Mouse (Mus musculus) liver, embryonic 14.5 days (tissue): Measurements from ENCODE around the gene Epha8. TPM values are rescaled to one million over a fixed set of nuclear protein-coding genes. Genes with fewer than 3 reads are reported as not detected.

Source experiments
- ATAC-seq: fragments of 200-750 bp; cut with Nextera tagmentation; 2 replicates; pipeline ENCODE4 v1.8.0; 2017; ENCODE audit warnings: moderate number of reproducible peaks, mild to moderate bottlenecking, moderate library complexity; ENCODE audit not compliant: insufficient read depth
- DNase-seq, 3 experiments: peaks; one replicate each; pipeline ENCODE4 v3.0.0-alpha.2; 2012 to 2013; ENCODE audit warnings: low read depth in 3 of 3, low spot score in 3 of 3
- H3K27ac ChIP-seq: fragments of 300-500 bp; sonication (generic); 2 replicates; pipeline ENCODE4 v1.5.1; 2014; ENCODE audit warnings: moderate library complexity, mild to moderate bottlenecking, control low read depth, inconsistent platforms
- H3K27me3 ChIP-seq: fragments of 300-500 bp; sonication (generic); 2 replicates; pipeline ENCODE4 v1.6.1; 2014; ENCODE audit warnings: mild to moderate bottlenecking, low read length, moderate library complexity; ENCODE audit not compliant: control insufficient read depth, insufficient read depth
- H3K36me3 ChIP-seq: fragments of 300-500 bp; sonication (generic); replicated peaks from 2 replicates; pipeline ENCODE4 v1.6.1; 2014; ENCODE audit warnings: low read depth; ENCODE audit not compliant: control insufficient read depth, insufficient read depth
- H3K4me1 ChIP-seq, 2 experiments: fragments of 200-500 bp in 1 of 2; fragments of 300-500 bp in 1 of 2; sonication (generic) in 1 of 2; replicated peaks; 2 replicates each; pipeline ENCODE4 v1.6.1; 2012 to 2014; ENCODE audit warnings: antibody characterized with exemption in 1 of 2, inconsistent platforms in 1 of 2, low read length in 1 of 2; ENCODE audit not compliant: control insufficient read depth in 2 of 2, insufficient read depth in 2 of 2
- H3K4me2 ChIP-seq: fragments of 300-500 bp; sonication (generic); 2 replicates; pipeline ENCODE4 v1.6.1; 2014; ENCODE audit warnings: low read depth, mild to moderate bottlenecking, control low read depth, moderate library complexity
- H3K4me3 ChIP-seq, 2 experiments: fragments of 200-500 bp in 1 of 2; fragments of 300-500 bp in 1 of 2; sonication (generic) in 1 of 2; 2 replicates each; pipeline ENCODE4 v1.5.1; 2012 to 2014; ENCODE audit warnings: low read depth in 2 of 2, low read length in 2 of 2, mild to moderate bottlenecking in 2 of 2, control low read depth in 1 of 2, inconsistent platforms in 1 of 2, moderate library complexity in 1 of 2; ENCODE audit not compliant: insufficient read depth in 1 of 2
- H3K9ac ChIP-seq: fragments of 300-500 bp; sonication (generic); replicated peaks from 2 replicates; pipeline ENCODE4 v1.6.1; 2014; ENCODE audit warnings: mild to moderate bottlenecking, control low read depth, moderate library complexity
- H3K9me3 ChIP-seq: fragments of 300-500 bp; sonication (generic); 2 replicates; pipeline ENCODE4 v1.6.1; 2016; ENCODE audit warnings: low read length, mixed read lengths; ENCODE audit not compliant: control insufficient read depth
- CTCF ChIP-seq: IDR thresholded peaks from 2 replicates; pipeline ENCODE4 v1.5.1; 2016; ENCODE audit warnings: antibody characterized with exemption, low read depth, control low read depth
- EP300 ChIP-seq: IDR thresholded peaks from 2 replicates; pipeline ENCODE4 v1.6.1; 2016; ENCODE audit warnings: antibody characterized with exemption, low read depth
- WGBS: fragments of 180-500 bp; shearing (Covaris S2); extraction: QIAGEN DNeasy Blood & Tissue Kit; methylation state at CpG from one replicate; pipeline ENCODE4 v1.1.7; 2014; ENCODE audit not compliant: insufficient replicate concordance; 5-methylcytosine and 5-hydroxymethylcytosine counted together
- polyA plus RNA-seq, 2 experiments: library from polyadenylated mRNA; depleted of rRNA in 1 of 2; stranded (reverse) in 1 of 2; unstranded in 1 of 2; fragments of >200 nt; fragmentation: Nextera tagmentation in 1 of 2; extraction: Ambion mirVana in 1 of 2; gene quantifications; 2 replicates each; pipeline versions ENCODE4 v1.2.1 to v1.2.3; 2012 to 2014

Epha8 gene
- polyA plus RNA-seq, 2 experiments = 0.04 to 0.25 TPM

DNA sequence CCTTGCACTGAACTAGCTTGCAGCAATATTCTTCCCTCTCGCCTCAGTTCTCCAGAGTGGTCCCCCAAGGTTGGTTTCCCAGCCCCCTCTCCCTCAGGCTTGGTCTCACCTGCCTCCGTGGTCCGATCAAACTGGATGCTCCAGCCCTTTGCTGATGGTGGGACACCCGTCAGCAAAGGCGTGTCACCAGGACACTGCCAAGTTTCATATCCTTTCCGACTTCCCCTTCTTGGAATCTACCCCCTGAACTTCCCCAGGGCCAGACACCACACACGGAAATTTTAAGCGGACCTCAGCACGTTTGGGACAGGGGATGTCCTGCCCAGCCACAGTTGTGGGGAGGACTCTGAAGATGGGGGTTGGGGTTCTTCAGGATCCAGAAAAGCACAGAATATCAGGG lies 58.0 kb downstream of the Epha8 start, which contains the start of gene C1qa:
Gene C1qa (minus strand): TSS at position 167 of the 400 bp plus-strand sequence.
- H3K36me3 ChIP-seq = no peaks in the 10 kb centered on the region
- no peak within 1 kb of the TSS for H3K4me3 ChIP-seq
- no peaks in the 10 kb centered on the region for H3K9me3 ChIP-seq
- H3K9ac ChIP-seq = no peak within 1 kb of the TSS
- 49% methylated on average over 9 of the region's 9 CpGs for WGBS
- no peak within 1 kb of the TSS for H3K27ac ChIP-seq
- peaks cover 4% of the 10 kb centered on the region; the same call in 1 of the 2 replicates for H3K27me3 ChIP-seq
- no peak for TF ChIP-seq CTCF
- TF ChIP-seq EP300 = no peak
- no peak for DNase-seq
- ATAC-seq = no peak
- H3K4me2 ChIP-seq = no peak within 1 kb of the TSS
- H3K4me1 ChIP-seq = no peaks in the 10 kb centered on the region

DNA sequence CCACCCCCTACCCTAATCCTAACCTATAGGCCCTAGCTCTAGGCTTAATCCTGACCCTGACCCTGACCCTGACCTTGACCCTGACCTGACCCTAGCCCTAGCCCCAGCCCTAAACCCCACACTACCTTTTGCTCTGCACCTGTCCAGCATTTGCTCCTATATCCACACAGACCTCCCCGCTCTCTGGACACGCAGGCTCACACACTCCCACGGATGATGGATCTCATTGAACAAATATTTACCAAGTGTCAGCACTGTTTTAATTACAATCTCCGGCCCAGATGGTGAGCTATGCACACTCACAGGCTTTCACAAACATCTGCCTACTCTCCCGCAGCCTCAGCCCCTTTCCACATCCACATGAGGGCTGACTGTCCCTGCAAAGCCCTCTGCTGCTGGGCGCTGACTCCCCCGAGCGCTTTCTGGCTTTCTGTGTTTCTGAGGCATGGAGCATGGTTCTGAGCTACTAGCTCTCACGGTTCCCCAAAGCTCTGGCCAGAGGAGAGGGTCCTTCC lies 58.5 kb downstream of the Epha8 start:
- Histone ChIP-seq H3K9me3 (no peaks in the 10 kb centered on the region), H3K4me3 (no peak overlapping the region), H3K27ac (no peak overlapping the region), H3K9ac (no peak overlapping the region), H3K4me2 (no peak overlapping the region), H3K36me3 (no peaks in the 10 kb centered on the region), H3K4me1 (no peaks in the 10 kb centered on the region), H3K27me3 (peaks cover 4% of the 10 kb centered on the region; the same call in 1 of the 2 replicates)
- 51% methylated on average over 9 of the region's 9 CpGs for WGBS
- ATAC-seq (no peak), DNase-seq (no peak)
- TF ChIP-seq EP300 (no peak), CTCF (no peak)

DNA sequence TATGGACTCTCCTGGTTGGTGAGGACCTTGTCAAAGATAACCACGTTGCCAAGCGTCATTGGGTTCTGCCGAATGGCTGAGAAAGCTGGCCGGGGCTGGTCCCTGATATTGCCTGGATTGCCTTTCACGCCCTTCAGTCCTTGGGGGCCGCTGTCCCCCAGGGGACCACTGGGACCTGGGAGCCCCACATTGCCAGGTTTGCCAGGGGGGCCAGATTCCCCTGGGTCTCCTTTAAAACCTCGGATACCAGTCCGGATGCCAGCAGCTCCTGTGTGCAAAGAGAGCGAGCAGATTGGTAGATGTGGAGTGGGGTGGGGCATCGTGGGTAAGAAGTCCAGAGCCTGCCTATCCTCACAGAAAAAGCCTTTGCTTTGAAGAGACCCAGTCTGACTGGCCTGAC lies 60.2 kb downstream of the Epha8 start:
- H3K4me2 ChIP-seq = no peak overlapping the region
- peaks cover 4% of the 10 kb centered on the region; the same call in 1 of the 2 replicates for H3K27me3 ChIP-seq
- no peak for DNase-seq
- no peak for TF ChIP-seq EP300
- ATAC-seq = no peak
- no peaks in the 10 kb centered on the region for H3K9me3 ChIP-seq
- no peaks in the 10 kb centered on the region for H3K4me1 ChIP-seq
- no peak overlapping the region for H3K27ac ChIP-seq
- H3K9ac ChIP-seq = no peak overlapping the region
- H3K36me3 ChIP-seq = no peaks in the 10 kb centered on the region
- no peak overlapping the region for H3K4me3 ChIP-seq
- WGBS = 21% methylated on average over 10 of the region's 10 CpGs

DNA sequence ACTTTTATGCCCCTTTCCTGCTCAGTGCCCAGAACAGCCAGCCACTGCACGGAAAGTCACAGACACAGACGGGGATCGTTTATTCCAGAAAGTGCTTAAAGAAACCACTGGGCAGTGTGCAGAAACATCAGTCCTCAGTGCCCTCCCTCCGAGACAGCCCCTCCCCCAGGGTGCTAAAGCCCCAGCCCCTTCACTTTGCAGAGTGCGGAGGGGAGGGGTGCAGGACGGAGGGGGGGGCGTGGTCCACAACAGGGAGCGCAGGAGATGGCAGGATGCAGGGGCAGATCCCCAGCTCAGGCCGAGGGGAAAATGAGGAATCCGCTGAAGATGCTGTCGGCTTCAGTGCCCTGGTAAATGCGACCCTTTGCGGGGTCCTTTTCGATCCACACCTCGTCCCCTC lies 60.8 kb downstream of the Epha8 start:
- H3K4me2 ChIP-seq = no peak overlapping the region
- H3K27ac ChIP-seq = no peak overlapping the region
- no peak for DNase-seq
- no peak for TF ChIP-seq EP300
- TF ChIP-seq CTCF = no peak
- H3K27me3 ChIP-seq = peaks cover 4% of the 10 kb centered on the region; the same call in 1 of the 2 replicates
- no peak for ATAC-seq
- no peak overlapping the region for H3K4me3 ChIP-seq
- H3K36me3 ChIP-seq = no peaks in the 10 kb centered on the region
- no peaks in the 10 kb centered on the region for H3K9me3 ChIP-seq
- H3K9ac ChIP-seq = no peak overlapping the region
- 7% methylated on average over 15 of the region's 15 CpGs for WGBS
- no peaks in the 10 kb centered on the region for H3K4me1 ChIP-seq

DNA sequence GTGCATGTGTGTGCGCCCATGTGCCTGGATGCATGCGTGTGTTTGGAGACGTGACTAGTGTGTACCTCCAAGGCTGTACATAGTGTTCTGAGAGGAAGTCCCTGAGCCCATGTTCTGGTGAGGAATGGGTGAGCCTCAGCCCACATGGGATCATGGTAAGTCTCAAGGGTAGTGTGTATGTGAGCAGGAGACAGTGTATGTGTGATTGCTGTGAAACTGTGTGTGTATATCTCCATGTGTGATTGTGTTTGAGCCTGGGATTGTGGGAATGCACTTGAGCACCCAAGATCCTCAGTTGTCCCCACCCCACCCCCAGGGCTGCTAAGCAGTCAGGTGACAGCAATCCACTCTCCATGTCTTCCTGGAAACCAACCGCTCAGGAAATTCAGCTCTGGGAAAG lies 61.8 kb downstream of the Epha8 start:
- Histone ChIP-seq H3K9ac (no peak overlapping the region), H3K4me2 (no peak overlapping the region), H3K4me3 (no peak overlapping the region), H3K36me3 (no peaks in the 10 kb centered on the region), H3K9me3 (no peaks in the 10 kb centered on the region), H3K4me1 (no peaks in the 10 kb centered on the region), H3K27ac (no peak overlapping the region), H3K27me3 (peaks cover 4% of the 10 kb centered on the region; the same call in 1 of the 2 replicates)
- TF ChIP-seq CTCF = no peak
- 38% methylated on average over 4 of the region's 4 CpGs for WGBS
- DNase-seq (no peak), ATAC-seq (no peak)
